Mouse (Mus musculus) kidney, postnatal 0 days (tissue): ENCODE measurements around the gene Vmn1r116. TPM values are rescaled to one million over a fixed set of nuclear protein-coding genes. Genes with fewer than 3 reads are reported as not detected.
"Not testable (repeated sequence)": the region's sequence is repeated elsewhere in the genome, so short reads cannot be mapped to it uniquely, and the experiment has no call there.

Experiments
- ATAC-seq: fragments of 200-750 bp; cut with Nextera tagmentation; replicated peaks from 2 replicates; pipeline ENCODE4 v1.8.0; 2017; ENCODE audit warnings: low read depth, moderate number of reproducible peaks, moderate TSS enrichment, moderate library complexity; ENCODE audit not compliant: low FRiP score
- DNase-seq: peaks from one replicate; pipeline ENCODE4 v3.0.0-alpha.2; 2016; ENCODE audit warnings: low spot score
- H3K27ac ChIP-seq: fragments of 300-500 bp; sonication (generic); 2 replicates; pipeline ENCODE4 v1.5.1; 2014; ENCODE audit warnings: mild to moderate bottlenecking
- H3K27me3 ChIP-seq: fragments of 300-500 bp; sonication (generic); 2 replicates; pipeline ENCODE4 v1.6.1; 2014; ENCODE audit warnings: low read length, mixed read lengths; ENCODE audit not compliant: insufficient read depth
- H3K36me3 ChIP-seq: fragments of 300-500 bp; sonication (generic); 2 replicates; pipeline ENCODE4 v1.6.1; 2014; ENCODE audit warnings: low read length, mixed read lengths; ENCODE audit not compliant: insufficient read depth
- H3K4me1 ChIP-seq: fragments of 300-500 bp; sonication (generic); replicated peaks from 2 replicates; pipeline ENCODE4 v1.6.1; 2014; ENCODE audit warnings: antibody characterized with exemption, low read length, mixed read lengths; ENCODE audit not compliant: insufficient read depth
- H3K4me2 ChIP-seq: fragments of 300-500 bp; sonication (generic); 2 replicates; pipeline ENCODE4 v1.6.1; 2014; ENCODE audit warnings: mild to moderate bottlenecking, low read length, moderate library complexity, mixed read lengths
- H3K4me3 ChIP-seq: fragments of 300-500 bp; sonication (generic); replicated peaks from 2 replicates; pipeline ENCODE4 v1.5.1; 2014; ENCODE audit warnings: low read depth, low read length
- H3K9ac ChIP-seq: fragments of 300-500 bp; sonication (generic); 2 replicates; pipeline ENCODE4 v1.6.1; 2014; ENCODE audit warnings: low read depth, low read length
- H3K9me3 ChIP-seq: fragments of 300-500 bp; sonication (generic); replicated peaks from 2 replicates; pipeline ENCODE4 v1.6.1; 2016; ENCODE audit warnings: low read length, inconsistent platforms, mixed read lengths
- WGBS: fragments of 180-500 bp; shearing (Covaris S2); extraction: QIAGEN DNeasy Blood & Tissue Kit; methylation state at CpG from one replicate; pipeline ENCODE4 v1.1.7; 2014; 5-methylcytosine and 5-hydroxymethylcytosine counted together
- polyA plus RNA-seq: library from polyadenylated mRNA; unstranded; fragments of >200 nt; fragmentation: Nextera tagmentation; extraction: Ambion mirVana; gene quantifications from 2 replicates; pipeline ENCODE4 v1.2.1, GENCODE M21; 2015

The Vmn1r116 gene
- polyA plus RNA-seq: not detected in 2 replicates

DNA sequence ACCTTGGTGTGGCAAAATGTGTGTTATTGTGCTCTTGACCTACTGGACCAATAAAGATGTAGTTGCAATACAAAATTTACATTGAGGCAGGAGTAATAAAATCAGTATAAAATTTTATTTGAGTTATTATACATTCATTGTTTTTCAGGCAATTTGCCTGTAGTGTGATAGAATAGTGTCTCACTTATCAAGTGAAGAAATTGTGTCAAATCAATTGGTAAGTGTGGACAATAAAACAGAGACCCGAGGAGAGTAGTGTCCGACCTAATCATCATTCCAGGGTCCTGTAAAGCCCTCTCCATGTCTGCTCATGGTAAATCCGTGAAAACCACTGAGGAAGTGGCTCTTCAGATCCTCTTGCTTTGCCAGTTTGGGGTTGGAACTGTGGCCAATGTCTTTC, at the start of gene Vmn1r116:
Gene Vmn1r116, plus strand, starts transcription at position 301 of the 400 bp plus-strand sequence.
- WGBS: 60% methylated on average over 3 of the region's 3 CpGs
- H3K9me3 ChIP-seq, ATAC-seq, H3K36me3 ChIP-seq, H3K4me2 ChIP-seq, H3K27me3 ChIP-seq, H3K4me3 ChIP-seq, H3K4me1 ChIP-seq, H3K9ac ChIP-seq, DNase-seq, H3K27ac ChIP-seq: not testable (repeated sequence)

- H3K9me3 ChIP-seq, H3K4me1 ChIP-seq, H3K4me3 ChIP-seq, DNase-seq, H3K9ac ChIP-seq, H3K27ac ChIP-seq, H3K27me3 ChIP-seq, ATAC-seq, H3K4me2 ChIP-seq, H3K36me3 ChIP-seq: not testable (repeated sequence)
- WGBS: 85% methylated on average over 1 of the region's 3 CpGs
Measured at GRCm38 (mm10) chr7:20844885-20845284, 27.2 kb upstream of the Vmn1r116 start, which contains the start of gene Vmn1r115. TSS of gene Vmn1r115 (minus strand) at chr7:20844985.

DNA sequence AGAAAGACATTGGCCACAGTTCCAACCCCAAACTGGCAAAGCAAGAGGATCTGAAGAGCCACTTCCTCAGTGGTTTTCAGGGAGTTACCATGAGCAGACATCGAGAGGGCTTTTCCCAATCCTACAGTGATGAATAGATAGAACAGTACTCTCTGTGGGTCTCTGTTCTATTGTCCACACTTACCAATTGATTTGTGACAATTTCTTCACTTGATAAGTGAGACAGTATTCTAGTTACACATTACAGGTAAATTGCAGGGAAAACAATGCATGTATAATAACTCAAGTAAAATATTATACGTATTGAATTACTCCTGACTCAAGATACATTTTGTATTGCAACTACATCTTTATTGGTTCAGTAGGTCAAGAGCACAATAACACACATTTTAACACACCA, 12.0 kb downstream of the Vmn1r116 start, which contains the start of gene Vmn1r117:
Gene Vmn1r117, minus strand, starts transcription at position 101 of the 400 bp plus-strand sequence.
- DNase-seq, H3K27ac ChIP-seq, ATAC-seq, H3K36me3 ChIP-seq, H3K4me3 ChIP-seq, H3K9me3 ChIP-seq, H3K4me1 ChIP-seq, H3K9ac ChIP-seq, H3K27me3 ChIP-seq, H3K4me2 ChIP-seq: not testable (repeated sequence)
- no CpG with 5 or more reads among the region's 2 CpGs for WGBS

GRCm38 (mm10) chr7:20912247-20912646, 40.2 kb downstream of the Vmn1r116 start, which contains the start of gene Vmn1r118:
TSS of gene Vmn1r118 (minus strand) at chr7:20912347.
- H3K27ac ChIP-seq, H3K4me3 ChIP-seq, ATAC-seq, DNase-seq, H3K27me3 ChIP-seq, H3K36me3 ChIP-seq, H3K9me3 ChIP-seq, H3K9ac ChIP-seq, H3K4me2 ChIP-seq, H3K4me1 ChIP-seq: not testable (repeated sequence)
- no CpG with 5 or more reads among the region's 2 CpGs for WGBS

Other genes starting within 250 kb of the Vmn1r116 start
- gene Vmn1r107, start 203.3 kb upstream of the Vmn1r116 start, polyA plus RNA-seq: not detected in 2 replicates
- gene Vmn1r111, start 169.0 kb upstream of the Vmn1r116 start, polyA plus RNA-seq: not detected in 2 replicates
- not detected in 2 replicates for gene Gm10668, start 141.6 kb upstream of the Vmn1r116 start, polyA plus RNA-seq
- not detected in 2 replicates for gene Vmn1r112, start 101.1 kb upstream of the Vmn1r116 start, polyA plus RNA-seq
- gene Vmn1r113, start 85.0 kb upstream of the Vmn1r116 start, polyA plus RNA-seq: not detected in 2 replicates
- not detected in 2 replicates for gene Vmn1r114, start 60.1 kb upstream of the Vmn1r116 start, polyA plus RNA-seq
- not detected in 2 replicates for gene Vmn1r115, start 27.3 kb upstream of the Vmn1r116 start, polyA plus RNA-seq
- not detected in 2 replicates for gene Vmn1r117, start 11.9 kb downstream of the Vmn1r116 start, polyA plus RNA-seq
- gene Vmn1r118, start 40.1 kb downstream of the Vmn1r116 start, polyA plus RNA-seq: not detected in 2 replicates
- not detected in 2 replicates for gene Vmn1r119, start 140.2 kb downstream of the Vmn1r116 start, polyA plus RNA-seq
- gene Vmn1r120, start 181.5 kb downstream of the Vmn1r116 start, polyA plus RNA-seq: not detected in 2 replicates
- gene Vmn1r121, start 226.3 kb downstream of the Vmn1r116 start, polyA plus RNA-seq: not detected in 2 replicates